Mouse (Mus musculus): Measurements from ENCODE around the gene Abhd17c. TPM values are rescaled to one million over a fixed set of nuclear protein-coding genes. Genes with fewer than 3 reads are reported as not detected.

The Abhd17c gene
- polyA plus RNA-seq, 1 experiment from 2014 or later: 41.9 TPM

Other genes with a start within 250 kb of the Abhd17c start
- 0.49 and 0.97 TPM in 2 replicates for gene Cemip, start 65.4 kb downstream of the Abhd17c start, polyA plus RNA-seq (2014; fragmentation: Nextera tagmentation; extraction: Ambion mirVana)

Data from intestine, embryonic 14.5 days (tissue).